In genomic region chr7:143503926-143504325, GRCm38 (mm10) we compare ENCODE assay signal across 21 mouse cellular contexts. TPM values are rescaled to one million over a fixed set of nuclear protein-coding genes. Genes with fewer than 3 reads are reported as not detected.
"Had no signal": no experiment of that assay in that cellular context is flagged by ENCODE, and none has a peak within 500 bp of the region (broad histone marks: within the 10 kb centered on the region; RNA-seq: fewer than 3 reads in every experiment).

No protein-coding gene starts in this region.

- H3K36me3 ChIP-seq: heart, embryonic 10.5 days; heart, embryonic 12.5 days; hindbrain, embryonic 10.5 days; hindbrain, embryonic 12.5 days; intestine, embryonic 15.5 days; limb, embryonic 10.5 days; limb, embryonic 12.5 days; liver, embryonic 13.5 days; liver, embryonic 15.5 days had no signal

- H3K27ac ChIP-seq: gastrocnemius, adult 2 months; heart, embryonic 10.5 days; hindbrain, embryonic 10.5 days; hindbrain, embryonic 12.5 days; hindbrain, embryonic 14.5 days; intestine, embryonic 15.5 days; layer of hippocampus, adult 2 months; left cerebral cortex, adult 2 months; limb, embryonic 10.5 days; limb, embryonic 12.5 days; liver, embryonic 13.5 days; liver, embryonic 15.5 days had no signal

- H3K9me3 ChIP-seq: heart, embryonic 10.5 days; heart, embryonic 12.5 days; hindbrain, embryonic 10.5 days; hindbrain, embryonic 12.5 days; intestine, embryonic 15.5 days; limb, embryonic 10.5 days; limb, embryonic 12.5 days; liver, embryonic 13.5 days; liver, embryonic 15.5 days had no signal

- DNase-seq: gastrocnemius, adult 2 months; gastrocnemius, postnatal 10 days; gastrocnemius, postnatal 25 days; heart, adult 18-20 months; heart, postnatal 10 days; heart, postnatal 4 days; kidney, adult 18-20 months; kidney, postnatal 4 days; liver, embryonic 13.5 days had no signal

- H3K4me3 ChIP-seq: gastrocnemius, adult 2 months; heart, embryonic 10.5 days; heart, embryonic 12.5 days; hindbrain, embryonic 10.5 days; hindbrain, embryonic 12.5 days; intestine, embryonic 15.5 days; layer of hippocampus, adult 2 months; left cerebral cortex, adult 2 months; limb, embryonic 10.5 days; limb, embryonic 12.5 days; liver, embryonic 13.5 days; liver, embryonic 15.5 days had no signal

RNA-seq across cellular contexts. Expression of gene Phlda2, which starts 1.0 kb away (rescaled TPM):
- polyA plus RNA-seq: inflammation-experienced regulatory T-cells, adult 6 months had no signal
